Mouse (Mus musculus) cerebellum, adult 2 months (tissue): Measurements from ENCODE around the gene Ralbp1. TPM values are rescaled to one million over a fixed set of nuclear protein-coding genes. Genes with fewer than 3 reads are reported as not detected.

Source experiments
- DNase-seq, 2 experiments: peaks; one replicate each; pipeline ENCODE4 v3.0.0; 2021
- H3K27ac ChIP-seq: fragments of 200-500 bp; 2 replicates; pipeline ENCODE4 v1.5.1; 2012; ENCODE audit warnings: low read length, control low read depth, inconsistent platforms; ENCODE audit not compliant: insufficient read depth
- H3K27me3 ChIP-seq: fragments of 200-500 bp; 2 replicates; pipeline ENCODE4 v1.6.1; 2012; ENCODE audit warnings: inconsistent platforms, mild to moderate bottlenecking, low read length, moderate library complexity; ENCODE audit not compliant: control insufficient read depth, insufficient read depth
- H3K4me1 ChIP-seq: fragments of 200-500 bp; 2 replicates; pipeline ENCODE4 v1.6.1; 2011; ENCODE audit warnings: low read length; ENCODE audit not compliant: control insufficient read depth, insufficient read depth
- H3K4me3 ChIP-seq: fragments of 200-500 bp; replicated peaks from 2 replicates; pipeline ENCODE3; 2011; ENCODE audit warnings: mild to moderate bottlenecking, low read depth, low read length, control low read depth; ENCODE audit not compliant: insufficient read depth
- CTCF ChIP-seq: fragments of 200-500 bp; IDR thresholded peaks from 2 replicates; pipeline ENCODE4 v1.5.1; 2011; ENCODE audit warnings: low read depth, mild to moderate bottlenecking, control low read depth, low read length, moderate library complexity, borderline replicate concordance; ENCODE audit not compliant: insufficient read depth
- POLR2A ChIP-seq: fragments of 200-500 bp; IDR thresholded peaks from 2 replicates; pipeline ENCODE4 v1.6.1; 2011; ENCODE audit warnings: low read length, control low read depth, borderline replicate concordance; ENCODE audit not compliant: insufficient read depth
- whole genome bisulfite sequencing: fragments of 180-500 bp; shearing (Covaris S2); methylation state at CpG from one replicate; pipeline ENCODE4 v1.1.7; 2018; 5-methylcytosine and 5-hydroxymethylcytosine counted together
- polyA plus RNA-seq: library from polyadenylated mRNA; depleted of rRNA; stranded (reverse); fragments of >200 nt; gene quantifications from 2 replicates; pipeline ENCODE4 v1.2.3, GENCODE M21; 2012; rRNA removed

Ralbp1 gene
- polyA plus RNA-seq = 44.9 and 48.5 TPM in 2 replicates

GRCm38 (mm10) chr17:65885697-65886529 lies at the start of gene Ralbp1:
Gene Ralbp1 (minus strand): TSS chr17:65885798.
- H3K4me3 ChIP-seq = peak within 1 kb of the TSS; percentile 68
- DNase-seq = peak; percentile 59 to 66
- TF ChIP-seq CTCF = no peak
- TF ChIP-seq POLR2A = peak; percentile 51; the same call in 1 of the 2 replicates
- no peaks in the 10 kb centered on the region; the same call in 1 of the 2 replicates for H3K4me1 ChIP-seq
- peak within 1 kb of the TSS; percentile 94 for H3K27ac ChIP-seq
- no peaks in the 10 kb centered on the region for H3K27me3 ChIP-seq
- WGBS = under 1% methylated on average over 14 of the region's 14 CpGs

- no peak for DNase-seq
- no peaks in the 10 kb centered on the region for H3K27me3 ChIP-seq
- 99% methylated on average over 2 of the region's 2 CpGs for WGBS
- TF ChIP-seq CTCF = peak; percentile 44
- TF ChIP-seq POLR2A = no peak
- peaks cover 10% of the 10 kb centered on the region for H3K4me1 ChIP-seq
- no peak overlapping the region for H3K27ac ChIP-seq
- no peak overlapping the region for H3K4me3 ChIP-seq
Measured at GRCm38 (mm10) chr17:65933741-65934140, 48.1 kb upstream of the Ralbp1 start.

- TF ChIP-seq CTCF = no peak
- TF ChIP-seq POLR2A = no peak
- Histone ChIP-seq H3K27me3 (no peaks in the 10 kb centered on the region), H3K4me3 (no peak overlapping the region), H3K27ac (peak overlapping the region; percentile 9; the same call in 1 of the 2 replicates), H3K4me1 (peaks cover 9% of the 10 kb centered on the region)
- 58% methylated on average over 6 of the region's 6 CpGs for WGBS
- DNase-seq = no peak
Measured at GRCm38 (mm10) chr17:65931525-65931924, 45.9 kb upstream of the Ralbp1 start.

GRCm38 (mm10) chr17:65930960-65931359 lies 45.4 kb upstream of the Ralbp1 start:
- TF ChIP-seq POLR2A (peak; percentile 51; the same call in 1 of the 2 replicates), CTCF (no peak)
- peaks cover 9% of the 10 kb centered on the region for H3K4me1 ChIP-seq
- H3K4me3 ChIP-seq = no peak overlapping the region
- no peaks in the 10 kb centered on the region for H3K27me3 ChIP-seq
- WGBS = 15% methylated on average over 6 of the region's 6 CpGs
- peak; percentile 60 to 88 for DNase-seq
- H3K27ac ChIP-seq = peak overlapping the region; percentile 9; the same call in 1 of the 2 replicates

GRCm38 (mm10) chr17:65930158-65930826 lies 44.7 kb upstream of the Ralbp1 start:
- WGBS = 89% methylated on average over 7 of the region's 7 CpGs
- no peak for TF ChIP-seq POLR2A
- no peak for TF ChIP-seq CTCF
- Histone ChIP-seq H3K4me3 (no peak overlapping the region), H3K27ac (no peak overlapping the region), H3K27me3 (no peaks in the 10 kb centered on the region), H3K4me1 (peaks cover 9% of the 10 kb centered on the region)
- no peak for DNase-seq

GRCm38 (mm10) chr17:65929319-65929978 lies 43.9 kb upstream of the Ralbp1 start:
- H3K27me3 ChIP-seq = no peaks in the 10 kb centered on the region
- TF ChIP-seq CTCF = no peak
- TF ChIP-seq POLR2A = no peak
- H3K27ac ChIP-seq = no peak overlapping the region
- 86% methylated on average over 22 of the region's 22 CpGs for WGBS
- no peak for DNase-seq
- peaks cover 9% of the 10 kb centered on the region for H3K4me1 ChIP-seq
- no peak overlapping the region for H3K4me3 ChIP-seq

GRCm38 (mm10) chr17:65927077-65927476 lies 41.5 kb upstream of the Ralbp1 start:
- TF ChIP-seq POLR2A = no peak
- TF ChIP-seq CTCF = no peak
- Histone ChIP-seq H3K27me3 (no peaks in the 10 kb centered on the region), H3K4me1 (peaks cover 9% of the 10 kb centered on the region), H3K4me3 (no peak overlapping the region), H3K27ac (no peak overlapping the region)
- WGBS = 48% methylated on average over 4 of the region's 4 CpGs
- DNase-seq = no peak
